Mouse (Mus musculus): ENCODE results near the gene Lima1. TPM values are rescaled to one million over a fixed set of nuclear protein-coding genes. Genes with fewer than 3 reads are reported as not detected.
"Not testable (repeated sequence)": the region's sequence is repeated elsewhere in the genome, so short reads cannot be mapped to it uniquely, and the experiment has no call there.

Lima1 gene
- polyA plus RNA-seq, 1 experiment from 2014 or later, result 10.6 TPM

GRCm38 (mm10) chr15:99828061-99828460 is 47.2 kb downstream of the Lima1 start:
- no peaks in the 10 kb centered on the region for H3K4me1 ChIP-seq
- H3K4me3 ChIP-seq, result no peak overlapping the region
- H3K4me2 ChIP-seq, result no peak overlapping the region
- H3K9me3 ChIP-seq (replicated peaks), result no peaks in the 10 kb centered on the region
- 57% methylated on average over 2 of the region's 2 CpGs for WGBS (ENCODE audit: insufficient replicate concordance)
- ATAC-seq, result no peak
- H3K9ac ChIP-seq, result no peak overlapping the region
- H3K36me3 ChIP-seq, result no peaks in the 10 kb centered on the region
- H3K27me3 ChIP-seq (replicated peaks), result no peaks in the 10 kb centered on the region
- H3K27ac ChIP-seq, result no peak overlapping the region

DNA sequence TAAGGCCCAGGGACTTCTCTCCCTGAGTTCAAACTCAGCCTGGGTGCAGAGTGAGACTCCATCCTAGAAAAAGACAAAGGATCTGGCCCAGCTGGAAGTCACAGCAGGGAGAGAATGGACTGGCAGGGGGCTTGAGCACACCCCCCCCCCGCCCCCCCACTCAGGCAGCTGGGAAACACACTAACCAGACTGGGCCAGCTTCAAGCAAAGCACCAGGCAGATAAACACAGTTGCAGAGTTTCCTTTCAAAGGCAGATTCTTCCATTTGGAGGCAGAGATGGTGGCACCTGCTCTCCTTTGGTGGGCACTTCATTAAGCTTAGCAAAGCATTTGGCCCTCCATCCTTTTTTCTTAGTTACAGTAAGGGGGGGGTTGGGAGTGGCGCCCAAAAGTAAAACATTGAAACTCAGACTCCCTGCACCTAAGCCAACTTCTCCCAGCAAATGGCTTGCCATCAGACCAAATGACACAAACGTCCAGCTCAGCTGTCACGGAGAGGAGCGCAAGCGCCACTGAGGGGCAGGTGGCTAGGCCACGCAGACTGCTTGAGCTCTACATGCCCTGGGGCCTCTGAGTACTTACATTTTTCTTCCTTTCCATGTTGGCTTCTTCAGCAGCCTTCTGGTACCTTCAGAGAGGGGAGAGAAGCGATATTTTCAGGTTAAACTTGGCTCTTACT is 48.9 kb downstream of the Lima1 start:
- no peak for ATAC-seq
- no peaks in the 10 kb centered on the region for H3K36me3 ChIP-seq
- 67% methylated on average over 8 of the region's 8 CpGs for WGBS (ENCODE audit: insufficient replicate concordance)

GRCm38 (mm10) chr15:99825211-99825610 is 50.0 kb downstream of the Lima1 start:
- no peaks in the 10 kb centered on the region for H3K27me3 ChIP-seq (replicated peaks)
- H3K4me3 ChIP-seq, result no peak overlapping the region
- no peak for ATAC-seq
- no peaks in the 10 kb centered on the region for H3K9me3 ChIP-seq (replicated peaks)
- WGBS (ENCODE audit: insufficient replicate concordance), result 83% methylated on average over 3 of the region's 3 CpGs
- no peak overlapping the region for H3K9ac ChIP-seq
- no peak overlapping the region for H3K27ac ChIP-seq
- H3K36me3 ChIP-seq, result no peaks in the 10 kb centered on the region
- no peak overlapping the region for H3K4me2 ChIP-seq
- no peaks in the 10 kb centered on the region for H3K4me1 ChIP-seq

More for the DNA sequence above, 48.9 kb downstream of the Lima1 start:
- no peaks in the 10 kb centered on the region for H3K4me1 ChIP-seq
- H3K27ac ChIP-seq, result no peak overlapping the region
- no peak overlapping the region for H3K4me3 ChIP-seq
- no peak overlapping the region for H3K9ac ChIP-seq
- no peaks in the 10 kb centered on the region for H3K27me3 ChIP-seq (replicated peaks)
- no peak overlapping the region for H3K4me2 ChIP-seq
- H3K9me3 ChIP-seq (replicated peaks), result no peaks in the 10 kb centered on the region

GRCm38 (mm10) chr15:99823322-99823898 is 51.8 kb downstream of the Lima1 start:
- Histone ChIP-seq H3K36me3 (no peaks in the 10 kb centered on the region), H3K4me1 (no peaks in the 10 kb centered on the region), H3K4me2 (no peak overlapping the region), H3K9me3 (replicated peaks) (no peaks in the 10 kb centered on the region), H3K27ac (no peak overlapping the region), H3K9ac (no peak overlapping the region), H3K4me3 (no peak overlapping the region), H3K27me3 (replicated peaks) (no peaks in the 10 kb centered on the region)
- no peak for ATAC-seq
- WGBS (ENCODE audit: insufficient replicate concordance), result 66% methylated on average over 8 of the region's 8 CpGs

- H3K9ac ChIP-seq; ATAC-seq; H3K27me3 ChIP-seq (replicated peaks); H3K4me1 ChIP-seq; H3K27ac ChIP-seq; H3K4me2 ChIP-seq; H3K4me3 ChIP-seq; H3K36me3 ChIP-seq; H3K9me3 ChIP-seq (replicated peaks): not testable (repeated sequence)
- 72% methylated on average over 13 of the region's 13 CpGs for WGBS (ENCODE audit: insufficient replicate concordance)
Observed at GRCm38 (mm10) chr15:99822501-99822900, 52.8 kb downstream of the Lima1 start.

GRCm38 (mm10) chr15:99819621-99820279 is 55.5 kb downstream of the Lima1 start:
- peaks cover 12% of the 10 kb centered on the region for H3K36me3 ChIP-seq
- WGBS (ENCODE audit: insufficient replicate concordance), result 22% methylated on average over 14 of the region's 14 CpGs
- no peaks in the 10 kb centered on the region for H3K9me3 ChIP-seq (replicated peaks)
- peak overlapping the region; percentile 36 for H3K4me3 ChIP-seq
- H3K4me2 ChIP-seq, result peak overlapping the region; percentile 46
- no peaks in the 10 kb centered on the region for H3K27me3 ChIP-seq (replicated peaks)
- H3K4me1 ChIP-seq, result no peaks in the 10 kb centered on the region
- H3K9ac ChIP-seq, result peak overlapping the region; percentile 45; the same call in 1 of the 2 replicates
- H3K27ac ChIP-seq, result peak overlapping the region; percentile 47; the same call in 1 of the 2 replicates
- no peak for ATAC-seq

- peak overlapping the region; percentile 46 for H3K4me2 ChIP-seq
- H3K36me3 ChIP-seq, result peaks cover 12% of the 10 kb centered on the region
- H3K9me3 ChIP-seq (replicated peaks), result no peaks in the 10 kb centered on the region
- ATAC-seq, result no peak
- peak overlapping the region; percentile 36 for H3K4me3 ChIP-seq
- H3K27me3 ChIP-seq (replicated peaks), result no peaks in the 10 kb centered on the region
- peak overlapping the region; percentile 20 for H3K27ac ChIP-seq
- 26% methylated on average over 6 of the region's 6 CpGs for WGBS (ENCODE audit: insufficient replicate concordance)
- H3K9ac ChIP-seq, result 0 out of 2 replicates have a peak overlapping the region, but pooled peaks have one; percentile 45
- no peaks in the 10 kb centered on the region for H3K4me1 ChIP-seq
Observed at GRCm38 (mm10) chr15:99819109-99819440, 56.2 kb downstream of the Lima1 start.

DNA sequence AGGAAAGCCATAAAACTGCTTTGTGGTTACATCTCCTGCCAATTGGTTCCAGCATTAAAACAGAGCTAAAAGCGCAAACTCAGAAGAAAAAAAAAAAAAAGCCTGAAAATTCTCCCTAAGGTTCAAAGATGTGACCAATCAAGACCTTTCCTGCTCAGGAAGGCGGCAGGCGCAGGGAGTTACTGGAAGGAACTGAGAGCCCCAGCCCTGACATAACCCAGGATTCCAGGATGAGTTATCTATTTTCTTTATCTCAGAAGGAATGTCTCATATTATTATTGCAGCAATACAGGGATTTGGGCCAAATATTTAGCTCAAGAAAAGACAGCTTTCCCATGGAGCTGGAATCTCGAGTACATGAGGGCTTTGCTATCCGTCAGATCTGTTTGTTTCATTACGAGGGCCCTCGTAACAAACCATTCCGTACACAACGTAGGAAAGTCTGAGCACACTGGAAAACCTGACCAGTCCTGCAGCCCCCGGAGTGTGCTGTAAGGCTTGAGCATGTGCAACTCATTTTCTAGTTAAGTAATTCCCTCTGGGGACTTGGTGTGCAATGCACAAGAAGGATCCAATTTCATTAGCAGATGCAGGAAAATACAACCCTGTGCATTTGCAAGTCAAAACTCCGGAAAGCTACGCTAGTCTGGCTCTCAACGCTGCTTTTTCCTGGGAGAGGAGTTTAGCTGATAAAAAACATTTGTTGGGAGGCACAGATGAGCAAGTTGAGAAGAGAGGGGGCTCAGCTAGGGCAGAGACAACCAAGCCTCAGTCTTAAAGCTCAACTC is 56.7 kb downstream of the Lima1 start:
- WGBS (ENCODE audit: insufficient replicate concordance), result 41% methylated on average over 13 of the region's 13 CpGs
- H3K9ac ChIP-seq, result 0 out of 2 replicates have a peak overlapping the region, but pooled peaks have one; percentile 45
- H3K4me2 ChIP-seq, result peak overlapping the region; percentile 46
- no peaks in the 10 kb centered on the region for H3K4me1 ChIP-seq
- no peaks in the 10 kb centered on the region for H3K9me3 ChIP-seq (replicated peaks)
- H3K27ac ChIP-seq, result peak overlapping the region; percentile 20
- ATAC-seq, result no peak
- no peaks in the 10 kb centered on the region for H3K27me3 ChIP-seq (replicated peaks)
- H3K4me3 ChIP-seq, result peak overlapping the region; percentile 36
- H3K36me3 ChIP-seq, result peaks cover 14% of the 10 kb centered on the region

DNA sequence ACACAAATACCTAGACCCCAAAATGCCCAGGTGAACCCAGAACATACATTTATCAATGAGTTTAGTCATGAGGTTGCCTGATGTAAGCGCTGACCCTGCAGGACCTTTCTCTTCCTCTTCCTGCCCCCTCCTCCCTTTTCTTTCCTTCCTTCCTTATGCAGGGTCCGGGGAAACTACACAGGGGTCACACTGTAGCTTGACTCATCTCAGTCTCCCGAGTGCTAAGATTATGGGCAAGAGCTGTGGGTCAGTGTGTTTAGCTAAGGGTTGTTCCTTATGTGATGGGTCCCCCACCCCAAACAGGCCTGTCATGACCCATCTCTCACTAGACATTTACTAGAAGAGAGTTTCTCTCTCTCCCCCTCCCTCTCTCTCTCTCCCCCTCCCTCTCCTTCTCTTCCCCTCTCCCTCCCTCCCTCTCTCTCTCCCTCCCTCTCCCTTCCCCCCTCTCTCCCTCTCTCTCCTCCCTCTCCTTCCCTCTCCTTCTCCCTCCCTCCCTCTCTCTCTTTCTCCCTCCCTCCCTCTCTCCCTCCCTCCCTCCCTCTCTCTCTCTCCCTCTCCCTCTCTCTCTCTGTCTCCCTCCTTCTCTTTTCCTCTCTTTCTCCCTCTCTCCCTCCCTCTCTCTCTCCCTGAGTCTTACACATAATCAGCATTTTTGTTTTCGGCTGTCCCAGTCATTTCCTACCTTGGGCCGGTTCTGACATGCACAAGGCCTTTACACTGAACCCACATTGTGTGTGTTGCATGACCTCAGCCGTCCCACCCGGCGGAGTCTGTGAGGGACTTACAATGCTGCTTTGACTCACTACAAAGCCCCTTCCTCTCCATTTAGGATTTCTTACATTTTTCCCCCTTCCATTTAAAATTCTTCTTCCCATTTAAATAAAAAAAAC is 57.7 kb downstream of the Lima1 start:
- 40% methylated on average over 8 of the region's 8 CpGs for WGBS (ENCODE audit: insufficient replicate concordance)
- no peak for ATAC-seq
- Histone ChIP-seq H3K36me3 (peaks cover 15% of the 10 kb centered on the region), H3K9ac (no peak overlapping the region), H3K4me3 (peak overlapping the region; percentile 13; the same call in 1 of the 2 replicates), H3K9me3 (replicated peaks) (no peaks in the 10 kb centered on the region), H3K27ac (0 out of 2 replicates have a peak overlapping the region, but pooled peaks have one; percentile 25), H3K27me3 (replicated peaks) (no peaks in the 10 kb centered on the region), H3K4me1 (no peaks in the 10 kb centered on the region), H3K4me2 (peak overlapping the region; percentile 28)

DNA sequence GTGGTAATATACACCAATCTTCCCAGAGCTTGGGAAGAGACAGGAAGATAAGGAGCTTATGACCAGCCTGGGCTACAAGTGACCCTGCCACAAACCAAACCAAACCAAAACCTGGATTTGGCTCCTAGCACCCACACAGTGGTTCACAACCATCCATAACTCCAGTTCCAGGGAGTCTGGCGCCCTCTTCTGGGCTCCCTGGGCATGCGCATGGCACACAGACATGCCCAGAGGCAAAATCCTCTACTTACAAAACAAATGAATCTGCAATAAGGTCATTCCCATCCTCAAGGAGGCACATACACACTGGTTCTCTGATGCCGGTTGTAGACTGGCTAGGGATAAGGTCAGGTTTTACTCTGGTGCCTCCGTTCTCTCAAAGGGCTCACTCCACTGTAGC is 59.3 kb downstream of the Lima1 start:
- no peak overlapping the region for H3K4me3 ChIP-seq
- WGBS (ENCODE audit: insufficient replicate concordance), result 76% methylated on average over 4 of the region's 4 CpGs

More for the DNA sequence above, 59.3 kb downstream of the Lima1 start:
- Histone ChIP-seq H3K27ac (no peak overlapping the region), H3K36me3 (peaks cover 15% of the 10 kb centered on the region), H3K9me3 (replicated peaks) (no peaks in the 10 kb centered on the region), H3K27me3 (replicated peaks) (no peaks in the 10 kb centered on the region), H3K4me2 (no peak overlapping the region), H3K4me1 (peaks cover 3% of the 10 kb centered on the region; the same call in 1 of the 2 replicates), H3K9ac (no peak overlapping the region)
- ATAC-seq, result no peak

Measured in liver, embryonic 12.5 days (tissue).